Mouse (Mus musculus): ENCODE results near the gene Dync1i1. TPM values are rescaled to one million over a fixed set of nuclear protein-coding genes. Genes with fewer than 3 reads are reported as not detected.

The Dync1i1 gene
- polyA plus RNA-seq, 1 experiment from 2014 or later = 159 TPM

- 92% methylated on average over 6 of the region's 6 CpGs for WGBS
- ATAC-seq = no peak
Measured at GRCm38 (mm10) chr6:6027664-6028063, 302.2 kb downstream of the Dync1i1 start.

GRCm38 (mm10) chr6:6038773-6039550 lies 313.5 kb downstream of the Dync1i1 start:
- ATAC-seq = no peak
- no peaks in the 10 kb centered on the region for H3K36me3 ChIP-seq (ENCODE audit: control insufficient read depth, insufficient read depth)
- WGBS = 43% methylated on average over 18 of the region's 18 CpGs

More at GRCm38 (mm10) chr6:6027664-6028063, 302.2 kb downstream of the Dync1i1 start:
- no peak overlapping the region for H3K9ac ChIP-seq (replicated peaks; ENCODE audit: low read depth, low read length)
- H3K36me3 ChIP-seq (ENCODE audit: control insufficient read depth, insufficient read depth) = no peaks in the 10 kb centered on the region
- 0 out of 2 replicates have a peak, but pooled peaks cover 2% of the 10 kb centered on the region for H3K4me1 ChIP-seq (replicated peaks; ENCODE audit: control insufficient read depth, insufficient read depth, low read length)
- no peaks in the 10 kb centered on the region for H3K27me3 ChIP-seq (replicated peaks; ENCODE audit: control insufficient read depth, insufficient read depth, low read length)
- no peak overlapping the region for H3K4me2 ChIP-seq (ENCODE audit: low read length)
- no peak overlapping the region for H3K27ac ChIP-seq (ENCODE audit: low read length)
- H3K4me3 ChIP-seq (replicated peaks; ENCODE audit: low read length) = no peak overlapping the region
- no peaks in the 10 kb centered on the region for H3K9me3 ChIP-seq (ENCODE audit: control insufficient read depth, low read length)

GRCm38 (mm10) chr6:6046729-6047424 lies 321.4 kb downstream of the Dync1i1 start:
- Histone ChIP-seq H3K27ac (ENCODE audit: low read length) (no peak overlapping the region), H3K27me3 (replicated peaks; ENCODE audit: control insufficient read depth, insufficient read depth, low read length) (no peaks in the 10 kb centered on the region), H3K36me3 (ENCODE audit: control insufficient read depth, insufficient read depth) (no peaks in the 10 kb centered on the region), H3K4me3 (replicated peaks; ENCODE audit: low read length) (no peak overlapping the region), H3K9me3 (ENCODE audit: control insufficient read depth, low read length) (no peaks in the 10 kb centered on the region), H3K9ac (replicated peaks; ENCODE audit: low read depth, low read length) (no peak overlapping the region), H3K4me1 (replicated peaks; ENCODE audit: control insufficient read depth, insufficient read depth, low read length) (no peaks in the 10 kb centered on the region), H3K4me2 (ENCODE audit: low read length) (no peak overlapping the region)
- ATAC-seq = no peak
- 82% methylated on average over 12 of the region's 12 CpGs for WGBS

More at GRCm38 (mm10) chr6:6038773-6039550, 313.5 kb downstream of the Dync1i1 start:
- H3K4me1 ChIP-seq (replicated peaks; ENCODE audit: control insufficient read depth, insufficient read depth, low read length) = peaks cover 3% of the 10 kb centered on the region; the same call in 1 of the 2 replicates
- no peak overlapping the region for H3K9ac ChIP-seq (replicated peaks; ENCODE audit: low read depth, low read length)
- H3K27ac ChIP-seq (ENCODE audit: low read length) = no peak overlapping the region
- H3K4me3 ChIP-seq (replicated peaks; ENCODE audit: low read length) = no peak overlapping the region
- no peaks in the 10 kb centered on the region for H3K9me3 ChIP-seq (ENCODE audit: control insufficient read depth, low read length)
- no peak overlapping the region for H3K4me2 ChIP-seq (ENCODE audit: low read length)
- H3K27me3 ChIP-seq (replicated peaks; ENCODE audit: control insufficient read depth, insufficient read depth, low read length) = no peaks in the 10 kb centered on the region

- WGBS = 75% methylated on average over 11 of the region's 11 CpGs
- no peaks in the 10 kb centered on the region for H3K9me3 ChIP-seq (ENCODE audit: control insufficient read depth, low read length)
Measured at GRCm38 (mm10) chr6:6052696-6053095, 327.3 kb downstream of the Dync1i1 start.

GRCm38 (mm10) chr6:6053946-6054345 lies 328.5 kb downstream of the Dync1i1 start:
- Histone ChIP-seq H3K27ac (ENCODE audit: low read length) (no peak overlapping the region), H3K9me3 (ENCODE audit: control insufficient read depth, low read length) (no peaks in the 10 kb centered on the region), H3K36me3 (ENCODE audit: control insufficient read depth, insufficient read depth) (no peaks in the 10 kb centered on the region), H3K4me3 (replicated peaks; ENCODE audit: low read length) (no peak overlapping the region), H3K27me3 (replicated peaks; ENCODE audit: control insufficient read depth, insufficient read depth, low read length) (no peaks in the 10 kb centered on the region), H3K9ac (replicated peaks; ENCODE audit: low read depth, low read length) (no peak overlapping the region), H3K4me1 (replicated peaks; ENCODE audit: control insufficient read depth, insufficient read depth, low read length) (peaks cover 7% of the 10 kb centered on the region), H3K4me2 (ENCODE audit: low read length) (no peak overlapping the region)
- ATAC-seq = no peak
- 9% methylated on average over 3 of the region's 3 CpGs for WGBS

More at GRCm38 (mm10) chr6:6052696-6053095, 327.3 kb downstream of the Dync1i1 start:
- Histone ChIP-seq H3K36me3 (ENCODE audit: control insufficient read depth, insufficient read depth) (no peaks in the 10 kb centered on the region), H3K9ac (replicated peaks; ENCODE audit: low read depth, low read length) (no peak overlapping the region), H3K27me3 (replicated peaks; ENCODE audit: control insufficient read depth, insufficient read depth, low read length) (no peaks in the 10 kb centered on the region), H3K4me1 (replicated peaks; ENCODE audit: control insufficient read depth, insufficient read depth, low read length) (no peaks in the 10 kb centered on the region), H3K4me3 (replicated peaks; ENCODE audit: low read length) (no peak overlapping the region), H3K4me2 (ENCODE audit: low read length) (no peak overlapping the region), H3K27ac (ENCODE audit: low read length) (no peak overlapping the region)
- no peak for ATAC-seq

GRCm38 (mm10) chr6:6058548-6058947 lies 333.1 kb downstream of the Dync1i1 start:
- H3K9me3 ChIP-seq (ENCODE audit: control insufficient read depth, low read length) = no peaks in the 10 kb centered on the region
- H3K27me3 ChIP-seq (replicated peaks; ENCODE audit: control insufficient read depth, insufficient read depth, low read length) = no peaks in the 10 kb centered on the region
- H3K4me1 ChIP-seq (replicated peaks; ENCODE audit: control insufficient read depth, insufficient read depth, low read length) = peaks cover 7% of the 10 kb centered on the region
- no peak overlapping the region for H3K9ac ChIP-seq (replicated peaks; ENCODE audit: low read depth, low read length)
- no peak for ATAC-seq
- no peak overlapping the region for H3K4me2 ChIP-seq (ENCODE audit: low read length)
- H3K27ac ChIP-seq (ENCODE audit: low read length) = no peak overlapping the region
- 1% methylated on average over 3 of the region's 3 CpGs for WGBS
- no peak overlapping the region for H3K4me3 ChIP-seq (replicated peaks; ENCODE audit: low read length)
- H3K36me3 ChIP-seq (ENCODE audit: control insufficient read depth, insufficient read depth) = no peaks in the 10 kb centered on the region

- Histone ChIP-seq H3K4me3 (replicated peaks; ENCODE audit: low read length) (no peak overlapping the region), H3K27ac (ENCODE audit: low read length) (no peak overlapping the region), H3K36me3 (ENCODE audit: control insufficient read depth, insufficient read depth) (no peaks in the 10 kb centered on the region), H3K4me1 (replicated peaks; ENCODE audit: control insufficient read depth, insufficient read depth, low read length) (peaks cover 10% of the 10 kb centered on the region), H3K9me3 (ENCODE audit: control insufficient read depth, low read length) (no peaks in the 10 kb centered on the region), H3K27me3 (replicated peaks; ENCODE audit: control insufficient read depth, insufficient read depth, low read length) (no peaks in the 10 kb centered on the region), H3K9ac (replicated peaks; ENCODE audit: low read depth, low read length) (no peak overlapping the region), H3K4me2 (ENCODE audit: low read length) (no peak overlapping the region)
- 93% methylated on average over 6 of the region's 6 CpGs for WGBS
- no peak for ATAC-seq
Measured at GRCm38 (mm10) chr6:6067201-6067600, 341.8 kb downstream of the Dync1i1 start.

- 9% methylated on average over 3 of the region's 3 CpGs for WGBS
- no peaks in the 10 kb centered on the region for H3K36me3 ChIP-seq (ENCODE audit: control insufficient read depth, insufficient read depth)
- H3K9ac ChIP-seq (replicated peaks; ENCODE audit: low read depth, low read length) = no peak overlapping the region
- H3K27ac ChIP-seq (ENCODE audit: low read length) = no peak overlapping the region
- H3K4me1 ChIP-seq (replicated peaks; ENCODE audit: control insufficient read depth, insufficient read depth, low read length) = peaks cover 10% of the 10 kb centered on the region
- ATAC-seq = no peak
- H3K4me2 ChIP-seq (ENCODE audit: low read length) = no peak overlapping the region
- no peaks in the 10 kb centered on the region for H3K9me3 ChIP-seq (ENCODE audit: control insufficient read depth, low read length)
- H3K4me3 ChIP-seq (replicated peaks; ENCODE audit: low read length) = no peak overlapping the region
- H3K27me3 ChIP-seq (replicated peaks; ENCODE audit: control insufficient read depth, insufficient read depth, low read length) = no peaks in the 10 kb centered on the region
Measured at GRCm38 (mm10) chr6:6070015-6070414, 344.6 kb downstream of the Dync1i1 start.

- no peak overlapping the region for H3K4me2 ChIP-seq (ENCODE audit: low read length)
Measured at GRCm38 (mm10) chr6:6071038-6071437, 345.6 kb downstream of the Dync1i1 start.

More at GRCm38 (mm10) chr6:6071038-6071437, 345.6 kb downstream of the Dync1i1 start:
- no peaks in the 10 kb centered on the region for H3K36me3 ChIP-seq (ENCODE audit: control insufficient read depth, insufficient read depth)
- no peak overlapping the region for H3K27ac ChIP-seq (ENCODE audit: low read length)
- no peak overlapping the region for H3K9ac ChIP-seq (replicated peaks; ENCODE audit: low read depth, low read length)
- H3K4me3 ChIP-seq (replicated peaks; ENCODE audit: low read length) = no peak overlapping the region
- peaks cover 10% of the 10 kb centered on the region for H3K4me1 ChIP-seq (replicated peaks; ENCODE audit: control insufficient read depth, insufficient read depth, low read length)
- WGBS = 65% methylated on average over 7 of the region's 7 CpGs
- no peak for ATAC-seq
- no peaks in the 10 kb centered on the region for H3K27me3 ChIP-seq (replicated peaks; ENCODE audit: control insufficient read depth, insufficient read depth, low read length)
- H3K9me3 ChIP-seq (ENCODE audit: control insufficient read depth, low read length) = no peaks in the 10 kb centered on the region
